Mouse (Mus musculus) G1E (cell line): ENCODE data around the gene Tex36.

ENCODE experiments used
- CTCF ChIP-seq: IDR thresholded peaks from 2 replicates; pipeline ENCODE4 v1.5.1; 2012; ENCODE audit warnings: low read depth, low read length, inconsistent platforms, mixed read lengths
- GATA1 ChIP-seq: IDR thresholded peaks from 2 replicates; pipeline ENCODE4 v1.6.1; 2012; ENCODE audit warnings: borderline replicate concordance, low read length, inconsistent platforms, mixed read lengths
- POLR2AphosphoS5 ChIP-seq: IDR thresholded peaks from 2 replicates; pipeline ENCODE4 v1.6.1; 2012; ENCODE audit warnings: low read depth, low read length, inconsistent platforms; ENCODE audit not compliant: insufficient replicate concordance
- TAL1 ChIP-seq: conservative IDR thresholded peaks from 2 replicates; pipeline ENCODE4 v1.6.1; 2012; ENCODE audit warnings: low read depth, low read length, inconsistent platforms, mixed read lengths

DNA sequence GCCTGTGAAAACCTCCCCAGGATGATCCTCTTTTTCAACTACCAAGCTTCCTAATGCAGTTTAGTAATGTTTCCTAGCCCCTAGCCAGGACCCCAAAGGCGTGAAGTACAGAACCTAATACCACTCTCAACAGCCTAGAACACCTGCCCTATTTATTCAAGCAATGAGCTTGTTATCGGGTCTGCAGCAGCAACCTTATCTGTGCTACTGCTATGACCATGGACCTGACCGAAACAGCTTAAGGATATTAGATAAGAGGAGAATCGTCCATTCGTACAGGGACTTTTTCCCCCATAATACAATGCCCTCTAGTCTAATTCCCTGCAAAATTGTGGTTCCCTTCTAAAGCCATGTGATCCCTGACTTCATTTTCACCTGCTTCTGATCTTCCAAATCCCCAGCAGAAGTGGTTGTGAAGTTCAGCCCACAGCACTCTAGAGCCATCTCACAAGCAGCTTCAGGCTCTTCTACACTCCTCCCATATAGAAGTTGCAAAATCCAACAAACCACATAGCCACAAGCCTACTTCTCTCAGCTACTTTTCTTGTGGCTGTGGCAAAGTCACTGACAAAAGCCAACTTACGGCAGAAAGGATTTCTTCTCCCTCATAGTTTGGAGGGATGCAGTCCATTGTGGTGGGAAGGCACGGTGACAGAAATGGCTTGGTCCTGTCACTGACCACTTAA lies 49.5 kb downstream of the Tex36 start:
- no peak for TF ChIP-seq CTCF
- no peak for TF ChIP-seq GATA1
- no peak for TF ChIP-seq POLR2AphosphoS5
- no peak for TF ChIP-seq TAL1
